Mouse (Mus musculus) heart, postnatal 0 days (tissue): Measurements from ENCODE around the gene Aqp11.

Experiments
- CTCF ChIP-seq: IDR thresholded peaks from 2 replicates; pipeline ENCODE4 v1.5.1; 2016; ENCODE audit warnings: antibody characterized with exemption, control low read depth, low read depth
- EP300 ChIP-seq: IDR thresholded peaks from 2 replicates; pipeline ENCODE4 v1.6.1; 2016; ENCODE audit warnings: antibody characterized with exemption, low read depth

GRCm38 (mm10) chr7:97730427-97730826, 7.7 kb downstream of the Aqp11 start:
- TF ChIP-seq CTCF: no peak
- no peak for TF ChIP-seq EP300
